Mouse (Mus musculus): ENCODE measurements around the gene Prss57.

The Prss57 gene

DNA sequence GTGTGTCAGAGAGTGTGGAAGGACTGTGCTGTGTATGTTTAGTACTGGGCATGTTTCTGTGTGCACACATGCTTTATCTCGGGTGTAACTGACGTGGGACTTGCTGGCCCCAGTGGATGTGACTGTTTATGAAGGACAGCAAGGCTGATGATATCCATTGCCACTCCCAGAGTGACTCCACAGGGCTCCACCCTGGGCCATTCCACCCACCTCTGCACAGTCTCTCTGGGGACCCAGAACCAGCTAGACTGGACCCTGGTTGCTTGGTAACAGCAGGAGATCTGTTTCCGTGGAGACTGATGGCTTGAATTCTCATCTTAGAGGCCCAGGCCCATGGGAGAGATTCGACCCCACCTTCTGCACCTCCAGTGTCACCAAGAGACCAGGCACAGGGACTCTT, 27.5 kb upstream of the Prss57 start:
- no peaks in the 10 kb centered on the region for H3K27me3 ChIP-seq (ENCODE audit: control insufficient read depth, insufficient read depth, low read length, poor library complexity, severe bottlenecking)
- DNase-seq (ENCODE audit: low read depth, low spot score) = no peak
- H3K36me3 ChIP-seq (ENCODE audit: control insufficient read depth, insufficient read depth, low read length, poor library complexity, severe bottlenecking) = no peaks in the 10 kb centered on the region

DNA sequence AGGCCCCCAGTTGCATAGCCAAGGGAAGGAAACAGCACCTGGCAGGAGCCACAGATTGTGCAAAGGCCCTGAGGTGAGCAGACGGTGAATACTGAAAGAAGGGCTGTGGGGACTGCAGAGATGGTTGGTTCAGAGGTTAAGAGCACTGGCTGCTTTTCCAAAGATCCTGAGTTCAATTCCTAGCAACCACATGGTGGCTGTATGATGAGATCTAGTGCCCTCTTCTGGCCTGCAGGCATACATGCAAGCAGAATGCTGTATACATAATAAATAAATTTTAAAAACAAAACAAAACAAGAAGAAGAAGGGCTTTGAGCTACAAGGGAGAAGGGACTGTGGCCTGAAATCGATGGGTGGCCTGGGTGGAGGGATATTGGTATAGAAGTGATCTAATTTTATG, 26.4 kb upstream of the Prss57 start:
- H3K36me3 ChIP-seq (ENCODE audit: control insufficient read depth, insufficient read depth, low read length, poor library complexity, severe bottlenecking) = no peaks in the 10 kb centered on the region
- DNase-seq (ENCODE audit: low read depth, low spot score) = no peak
- H3K27me3 ChIP-seq (ENCODE audit: control insufficient read depth, insufficient read depth, low read length, poor library complexity, severe bottlenecking) = no peaks in the 10 kb centered on the region

DNA sequence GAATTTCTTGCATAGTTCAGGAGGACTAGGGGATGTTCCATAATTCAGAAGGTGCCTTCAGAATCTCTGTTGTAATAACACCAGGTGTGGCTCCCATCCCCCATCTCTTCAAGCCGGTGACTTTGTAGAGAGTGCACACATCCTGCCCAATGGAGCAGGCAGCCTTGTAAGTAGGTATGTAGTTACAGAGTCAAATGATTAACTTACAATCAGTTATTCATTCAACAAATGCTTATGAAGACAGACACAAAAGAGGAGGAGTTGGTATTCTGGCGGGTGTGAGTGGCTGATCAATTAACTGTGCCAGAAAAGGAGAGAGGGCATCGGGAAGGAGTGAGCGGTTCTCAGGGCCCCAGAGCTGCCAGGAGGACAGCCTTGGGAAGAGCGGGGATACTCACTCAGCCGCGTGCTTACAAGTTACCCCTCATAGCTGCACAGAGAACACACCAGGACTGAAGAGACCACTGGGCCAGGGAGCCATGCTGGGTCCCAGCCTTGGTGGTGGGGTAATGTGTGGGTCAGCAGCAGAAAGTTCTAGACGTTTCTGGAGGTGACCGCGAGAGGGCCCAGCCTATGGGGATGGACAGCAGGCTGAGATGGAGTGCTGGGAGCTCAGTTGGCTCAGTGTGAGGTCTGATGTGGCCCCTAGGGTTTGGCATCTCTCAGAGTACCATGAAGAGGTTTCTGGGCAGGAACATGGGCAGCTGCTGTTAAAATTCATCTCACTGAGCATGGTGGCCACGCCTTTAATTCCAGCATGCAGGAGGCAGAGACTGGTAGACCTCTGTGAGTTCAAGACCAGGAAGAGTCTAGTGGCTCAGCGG, 25.1 kb upstream of the Prss57 start:
- Histone ChIP-seq H3K27me3 (ENCODE audit: control insufficient read depth, insufficient read depth, low read length, poor library complexity, severe bottlenecking) (no peaks in the 10 kb centered on the region), H3K36me3 (ENCODE audit: control insufficient read depth, insufficient read depth, low read length, poor library complexity, severe bottlenecking) (no peaks in the 10 kb centered on the region)

DNA sequence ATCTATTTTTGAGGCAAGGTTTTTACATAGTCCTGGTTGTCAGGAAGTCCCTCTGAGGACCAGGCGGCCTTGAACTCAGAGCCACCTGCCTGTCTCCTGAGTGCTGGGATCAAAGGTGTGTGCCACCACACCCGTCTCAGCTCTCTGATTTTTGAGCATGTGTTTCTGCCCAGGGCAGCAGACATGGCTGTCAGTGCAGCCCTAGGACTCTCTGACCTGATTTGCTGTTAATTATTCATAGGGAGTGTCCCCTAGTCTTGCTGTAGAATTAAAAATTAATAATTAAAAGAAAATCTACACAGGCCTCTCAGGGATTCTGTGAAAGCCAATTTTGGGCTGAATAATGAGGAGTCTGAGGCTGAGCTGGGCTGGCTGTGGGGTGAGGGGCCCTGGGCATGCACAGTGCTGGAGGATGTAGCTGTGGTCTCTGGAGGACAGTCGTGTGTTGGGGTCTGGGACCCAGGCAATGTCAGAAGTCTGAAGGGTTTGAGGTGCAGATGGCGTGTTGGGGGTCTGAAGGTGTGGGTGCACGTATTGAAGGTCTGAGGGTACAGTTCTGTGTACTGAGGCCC, 23.6 kb upstream of the Prss57 start:
- DNase-seq (ENCODE audit: low read depth, low spot score) = no peak
- H3K36me3 ChIP-seq (ENCODE audit: control insufficient read depth, insufficient read depth, low read length, poor library complexity, severe bottlenecking) = no peaks in the 10 kb centered on the region

More for the DNA sequence above, 25.1 kb upstream of the Prss57 start:
- no peak for DNase-seq (ENCODE audit: low read depth, low spot score)

DNA sequence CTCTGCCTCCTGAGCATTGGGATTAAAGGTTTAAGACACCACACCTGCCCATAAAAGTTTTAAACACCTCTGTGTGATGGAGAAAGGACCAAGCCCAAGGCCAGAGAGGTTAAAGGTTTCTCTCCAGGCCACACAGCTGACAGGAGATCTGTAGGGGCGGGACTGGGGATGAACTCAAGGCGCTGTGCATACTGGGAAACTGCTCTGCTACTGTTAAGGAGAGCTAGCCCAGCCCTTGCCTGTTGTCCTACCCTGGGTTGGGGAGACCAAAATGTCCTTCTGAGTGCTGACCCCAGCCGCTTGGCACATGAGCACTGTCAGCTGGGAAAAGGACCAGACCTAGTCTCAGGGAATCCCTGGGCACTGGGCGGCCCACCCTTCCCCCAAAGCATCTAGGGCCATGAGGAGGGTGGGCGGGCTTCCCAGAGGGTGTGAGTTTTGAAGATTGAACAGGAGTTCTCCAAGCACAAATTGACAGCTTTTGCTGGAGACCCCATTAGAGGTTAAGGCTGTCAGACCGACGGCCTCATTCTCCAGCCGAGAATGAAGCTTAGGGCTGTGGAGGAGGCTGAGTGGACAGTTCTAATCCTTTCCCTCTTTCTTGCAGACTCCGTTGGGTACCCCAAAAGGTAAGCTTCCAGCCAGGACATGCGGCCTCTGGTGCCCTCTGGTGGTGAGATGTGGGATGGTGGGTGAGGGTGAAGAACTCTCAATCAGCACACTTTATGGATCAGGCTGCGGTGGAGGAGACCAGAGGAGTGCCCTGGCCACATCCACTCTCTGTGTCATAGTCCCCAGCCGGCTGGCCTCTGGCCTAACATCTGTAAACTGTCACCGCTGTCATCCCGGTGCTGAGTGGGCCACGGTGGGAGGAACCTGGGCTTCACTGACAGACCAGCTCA, 21.2 kb upstream of the Prss57 start:
- peak; percentile 86 for DNase-seq (ENCODE audit: low read depth, low spot score)
- no peaks in the 10 kb centered on the region for H3K36me3 ChIP-seq (ENCODE audit: control insufficient read depth, insufficient read depth, low read length, poor library complexity, severe bottlenecking)

More for the DNA sequence above, 23.6 kb upstream of the Prss57 start:
- H3K27me3 ChIP-seq (ENCODE audit: control insufficient read depth, insufficient read depth, low read length, poor library complexity, severe bottlenecking) = no peaks in the 10 kb centered on the region

DNA sequence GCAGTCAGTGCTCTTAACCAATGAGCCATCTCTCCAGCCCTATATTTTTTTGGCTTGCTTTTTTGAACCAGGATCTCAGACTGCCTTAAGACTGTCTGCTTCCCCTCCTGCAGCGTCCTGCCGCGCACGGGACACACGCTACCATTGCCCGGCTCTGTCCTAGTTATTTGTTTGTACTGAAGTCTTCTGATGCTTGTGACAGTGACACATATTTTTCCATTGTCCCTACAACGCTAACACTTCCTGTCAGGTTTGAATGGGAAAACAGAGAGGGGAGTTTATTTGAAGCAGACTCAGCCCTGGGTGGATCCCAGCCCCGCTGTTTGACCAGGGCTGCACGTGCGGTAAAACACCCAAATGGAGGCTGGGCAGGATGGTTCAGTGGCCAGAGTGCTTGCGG, 18.0 kb upstream of the Prss57 start:
- H3K36me3 ChIP-seq (ENCODE audit: control insufficient read depth, insufficient read depth, low read length, poor library complexity, severe bottlenecking) = no peaks in the 10 kb centered on the region
- no peak for DNase-seq (ENCODE audit: low read depth, low spot score)
- H3K27me3 ChIP-seq (ENCODE audit: control insufficient read depth, insufficient read depth, low read length, poor library complexity, severe bottlenecking) = no peaks in the 10 kb centered on the region

More for the DNA sequence above, 21.2 kb upstream of the Prss57 start:
- no peaks in the 10 kb centered on the region for H3K27me3 ChIP-seq (ENCODE audit: control insufficient read depth, insufficient read depth, low read length, poor library complexity, severe bottlenecking)

DNA sequence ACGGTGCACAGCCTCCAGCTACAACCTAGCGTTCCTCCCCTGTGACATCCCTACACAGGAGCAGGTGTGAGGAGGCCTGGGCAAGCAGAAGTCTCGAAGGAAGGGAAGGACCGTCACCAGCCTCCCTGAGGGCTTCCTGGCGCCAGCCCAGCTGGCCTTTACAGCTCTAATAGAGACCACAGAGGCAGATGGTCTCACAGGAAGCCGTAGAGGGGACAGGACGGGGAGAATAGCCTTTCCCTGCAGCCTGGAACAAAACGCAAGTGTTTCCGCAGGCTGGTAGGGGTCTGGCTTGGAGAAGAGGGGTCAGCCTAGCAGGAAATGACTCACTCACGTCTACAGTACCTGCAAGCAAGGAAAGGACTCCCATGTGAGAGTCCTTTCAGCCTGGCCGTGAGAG, 17.1 kb upstream of the Prss57 start:
- H3K27me3 ChIP-seq (ENCODE audit: control insufficient read depth, insufficient read depth, low read length, poor library complexity, severe bottlenecking) = no peaks in the 10 kb centered on the region
- no peak for DNase-seq (ENCODE audit: low read depth, low spot score)
- no peaks in the 10 kb centered on the region for H3K36me3 ChIP-seq (ENCODE audit: control insufficient read depth, insufficient read depth, low read length, poor library complexity, severe bottlenecking)

DNA sequence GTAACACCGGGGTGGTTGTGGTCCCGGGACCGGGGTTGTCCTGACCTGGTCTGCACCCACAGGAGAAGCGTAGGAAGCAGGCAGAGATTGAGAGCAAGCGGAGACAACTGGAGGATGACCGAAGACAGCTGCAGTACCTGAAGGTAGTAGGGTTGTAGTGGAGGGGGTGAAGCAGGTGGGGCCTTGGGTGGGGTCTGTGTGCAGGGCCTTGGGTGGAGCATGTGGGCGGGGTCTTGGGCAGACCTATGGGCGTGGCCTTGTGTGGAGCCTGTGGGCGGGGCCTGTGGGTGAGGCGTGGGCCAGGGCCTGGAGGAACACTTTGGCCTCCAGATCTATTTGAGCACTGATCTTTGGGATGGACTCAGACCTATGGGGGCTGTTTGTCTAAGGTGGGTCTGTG, 16.2 kb upstream of the Prss57 start:
- DNase-seq (ENCODE audit: low read depth, low spot score) = no peak
- Histone ChIP-seq H3K36me3 (ENCODE audit: control insufficient read depth, insufficient read depth, low read length, poor library complexity, severe bottlenecking) (no peaks in the 10 kb centered on the region), H3K27me3 (ENCODE audit: control insufficient read depth, insufficient read depth, low read length, poor library complexity, severe bottlenecking) (no peaks in the 10 kb centered on the region)

DNA sequence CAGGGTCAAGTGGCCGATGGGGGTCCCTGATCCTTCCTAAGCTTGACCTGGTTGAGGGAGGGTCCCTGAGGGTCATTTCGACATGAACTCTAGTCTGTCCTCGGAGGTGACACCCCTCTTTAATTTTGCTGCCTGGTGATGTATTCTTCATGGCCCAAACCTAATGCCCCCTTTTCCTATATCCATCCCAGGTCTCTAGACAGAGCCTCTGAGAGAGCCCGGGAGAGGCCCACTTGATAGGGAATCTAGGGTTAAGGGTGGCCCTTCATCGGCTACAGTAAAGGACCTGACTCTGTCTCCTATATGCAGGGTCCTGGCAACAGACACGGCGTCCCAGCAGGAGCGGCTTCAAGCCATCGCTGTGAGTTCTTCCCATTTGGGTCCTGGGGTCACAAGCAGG, 15.6 kb upstream of the Prss57 start:
- H3K36me3 ChIP-seq (ENCODE audit: control insufficient read depth, insufficient read depth, low read length, poor library complexity, severe bottlenecking) = no peaks in the 10 kb centered on the region

DNA sequence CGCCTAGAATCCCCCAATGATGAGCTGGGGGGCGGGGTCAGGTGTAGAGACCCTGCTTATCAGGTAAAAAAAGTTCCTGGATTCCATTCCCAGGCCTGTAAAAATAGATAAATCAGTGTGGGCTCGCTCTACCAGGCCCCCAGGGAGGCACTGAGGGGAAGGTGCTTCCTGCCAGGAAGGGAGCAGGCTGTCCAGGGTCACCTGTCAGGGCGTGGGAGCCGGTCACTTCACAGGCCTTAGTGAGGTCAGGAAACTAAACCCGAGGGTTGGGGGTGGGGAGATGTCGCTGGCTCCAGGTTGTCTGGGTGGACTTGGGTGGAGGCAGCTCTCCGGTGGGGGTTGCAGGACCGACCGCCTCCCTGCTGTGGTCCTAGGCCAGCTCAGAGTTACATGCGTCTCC, 14.9 kb upstream of the Prss57 start:
- H3K36me3 ChIP-seq (ENCODE audit: control insufficient read depth, insufficient read depth, low read length, poor library complexity, severe bottlenecking) = no peaks in the 10 kb centered on the region
- DNase-seq (ENCODE audit: low read depth, low spot score) = no peak
- no peaks in the 10 kb centered on the region for H3K27me3 ChIP-seq (ENCODE audit: control insufficient read depth, insufficient read depth, low read length, poor library complexity, severe bottlenecking)

More for the DNA sequence above, 15.6 kb upstream of the Prss57 start:
- no peak for DNase-seq (ENCODE audit: low read depth, low spot score)
- no peaks in the 10 kb centered on the region for H3K27me3 ChIP-seq (ENCODE audit: control insufficient read depth, insufficient read depth, low read length, poor library complexity, severe bottlenecking)

DNA sequence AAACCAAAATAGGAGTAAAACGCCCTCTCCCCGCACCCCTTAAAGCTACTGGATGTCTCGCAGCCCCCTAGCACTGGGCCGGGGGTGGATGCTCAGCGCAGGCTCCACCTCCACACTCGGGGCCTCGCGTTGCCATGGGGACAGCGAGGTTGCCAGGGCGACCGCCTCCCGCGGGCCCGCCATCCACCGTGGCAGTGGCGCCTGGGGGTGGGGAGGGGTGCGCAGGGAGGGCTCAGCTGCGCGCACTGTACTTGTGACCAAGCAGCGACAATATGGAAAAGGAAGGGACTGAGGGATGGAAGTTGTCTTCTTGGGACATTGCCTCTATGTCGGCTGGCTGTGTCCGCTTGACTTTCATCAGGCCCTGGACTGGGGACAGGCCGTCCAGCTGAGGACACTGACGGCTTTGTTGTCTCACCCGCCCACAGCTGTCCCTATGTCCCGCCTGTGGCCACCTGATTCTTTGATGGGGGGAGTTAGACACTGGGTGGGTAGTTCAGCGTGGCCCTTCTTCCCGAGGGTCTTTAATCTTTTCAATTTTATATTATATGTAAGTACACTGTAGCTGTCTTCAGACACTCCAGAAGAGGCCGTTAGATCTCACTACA, 13.1 kb upstream of the Prss57 start:
- no peak for DNase-seq (ENCODE audit: low read depth, low spot score)
- H3K36me3 ChIP-seq (ENCODE audit: control insufficient read depth, insufficient read depth, low read length, poor library complexity, severe bottlenecking) = no peaks in the 10 kb centered on the region
- H3K27me3 ChIP-seq (ENCODE audit: control insufficient read depth, insufficient read depth, low read length, poor library complexity, severe bottlenecking) = no peaks in the 10 kb centered on the region

DNA sequence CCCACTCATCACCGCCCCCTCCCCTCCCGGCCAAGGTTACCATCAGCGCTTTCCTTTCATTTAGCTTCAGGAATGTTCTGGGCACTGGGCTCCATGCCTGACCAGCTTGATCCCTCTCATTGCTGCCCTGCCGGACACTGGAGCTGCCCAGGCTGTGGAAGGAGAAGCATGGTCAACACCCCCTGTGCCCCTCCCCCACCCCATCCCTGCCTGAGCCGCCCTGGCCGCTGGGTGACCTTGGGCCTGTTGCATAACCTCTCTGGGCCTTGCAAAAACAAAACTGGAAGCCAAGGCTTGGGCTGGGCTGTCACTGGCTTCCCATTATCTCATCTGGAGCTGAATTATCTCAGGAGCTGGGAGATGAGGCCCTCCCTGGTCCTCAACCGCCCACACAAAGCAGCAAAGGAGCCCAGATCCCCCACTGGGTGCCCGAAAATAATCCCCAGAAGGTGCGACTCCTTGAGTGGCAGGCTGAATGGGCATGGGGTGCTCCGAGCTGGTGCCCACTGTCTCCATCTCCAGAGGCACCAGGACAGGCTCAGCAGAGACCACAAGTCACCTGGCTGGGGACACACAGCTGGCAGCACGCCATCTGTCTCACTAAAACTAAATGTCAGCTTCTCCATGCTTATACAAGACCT, 11.7 kb upstream of the Prss57 start:
- Histone ChIP-seq H3K27me3 (ENCODE audit: control insufficient read depth, insufficient read depth, low read length, poor library complexity, severe bottlenecking) (no peaks in the 10 kb centered on the region), H3K36me3 (ENCODE audit: control insufficient read depth, insufficient read depth, low read length, poor library complexity, severe bottlenecking) (no peaks in the 10 kb centered on the region)
- no peak for DNase-seq (ENCODE audit: low read depth, low spot score)

DNA sequence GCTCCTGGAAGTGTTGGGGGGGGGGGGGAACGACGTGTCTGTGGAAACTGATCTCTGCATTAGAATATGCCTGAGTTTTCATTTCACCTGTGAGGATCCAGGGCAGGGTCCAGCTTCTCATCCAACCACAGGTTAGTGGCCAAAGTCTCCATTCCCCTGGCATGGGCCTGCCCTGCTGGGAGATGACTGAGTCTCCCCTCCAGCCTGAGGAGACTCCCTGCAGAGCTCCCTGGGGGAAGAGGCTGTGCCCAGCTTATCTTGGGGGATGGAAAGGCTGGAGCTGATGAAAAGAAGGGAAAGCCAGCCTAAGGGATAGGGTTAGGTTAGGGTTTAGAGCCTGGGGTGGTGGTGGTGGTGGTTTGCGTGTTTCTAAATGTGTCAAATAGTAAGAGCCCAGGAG, 11.1 kb upstream of the Prss57 start:
- no peak for DNase-seq (ENCODE audit: low read depth, low spot score)
- H3K27me3 ChIP-seq (ENCODE audit: control insufficient read depth, insufficient read depth, low read length, poor library complexity, severe bottlenecking) = no peaks in the 10 kb centered on the region
- no peaks in the 10 kb centered on the region for H3K36me3 ChIP-seq (ENCODE audit: control insufficient read depth, insufficient read depth, low read length, poor library complexity, severe bottlenecking)

DNA sequence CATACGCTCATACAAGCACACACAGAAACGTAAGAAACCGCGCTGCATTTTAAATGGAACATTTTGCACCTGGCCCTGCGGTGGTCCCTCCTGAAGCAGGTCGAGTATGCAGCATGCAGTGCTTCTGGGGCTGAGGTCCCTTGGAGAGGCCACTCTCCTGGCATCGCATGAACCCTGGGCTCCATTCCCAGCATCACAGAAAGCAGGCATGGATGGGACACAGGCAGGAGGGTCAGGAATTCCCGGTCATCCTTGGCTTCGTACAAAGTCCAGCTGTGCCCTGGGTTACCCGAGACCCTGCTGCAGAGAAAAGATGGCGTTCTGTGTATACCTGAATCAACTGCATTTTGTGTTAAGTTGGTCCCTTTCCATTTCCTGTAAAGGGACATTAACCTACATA, 9.7 kb upstream of the Prss57 start:
- no peaks in the 10 kb centered on the region for H3K36me3 ChIP-seq (ENCODE audit: control insufficient read depth, insufficient read depth, low read length, poor library complexity, severe bottlenecking)
- no peak for DNase-seq (ENCODE audit: low read depth, low spot score)
- no peaks in the 10 kb centered on the region for H3K27me3 ChIP-seq (ENCODE audit: control insufficient read depth, insufficient read depth, low read length, poor library complexity, severe bottlenecking)
